Mouse (Mus musculus): Measurements from ENCODE around the gene Smpdl3b.
"Not testable (repeated sequence)": the region's sequence is repeated elsewhere in the genome, so short reads cannot be mapped to it uniquely, and the experiment has no call there.

Smpdl3b gene

GRCm38 (mm10) chr4:132756974-132757373, at the start of gene Smpdl3b:
Gene Smpdl3b, minus strand, starts transcription at chr4:132757252.
- in situ Hi-C loops (cut with MboI, MseI): no loop called here

GRCm38 (mm10) chr4:132806620-132807191, 49.7 kb upstream of the Smpdl3b start:
- in situ Hi-C loops (cut with MboI, MseI): no loop called here

GRCm38 (mm10) chr4:132805599-132806197, 48.6 kb upstream of the Smpdl3b start:
- in situ Hi-C loops (cut with MboI, MseI): no loop called here

- in situ Hi-C loops (cut with MboI, MseI): no loop called here
Observed at GRCm38 (mm10) chr4:132805146-132805545, 48.1 kb upstream of the Smpdl3b start.

- in situ Hi-C loops (cut with MboI, MseI): no loop called here
Observed at GRCm38 (mm10) chr4:132804331-132804730, 47.3 kb upstream of the Smpdl3b start.

- in situ Hi-C loops (cut with MboI, MseI): no loop called here
Observed at GRCm38 (mm10) chr4:132803876-132804275, 46.8 kb upstream of the Smpdl3b start.

GRCm38 (mm10) chr4:132803212-132803611, 46.2 kb upstream of the Smpdl3b start:
- in situ Hi-C loops (cut with MboI, MseI): no loop called here

- in situ Hi-C loops (cut with MboI, MseI): no loop called here
Observed at GRCm38 (mm10) chr4:132802171-132802637, 45.2 kb upstream of the Smpdl3b start.

GRCm38 (mm10) chr4:132801176-132802077, 44.4 kb upstream of the Smpdl3b start:
- in situ Hi-C loops (cut with MboI, MseI): no loop called here

- in situ Hi-C loops (cut with MboI, MseI): no loop called here
Observed at GRCm38 (mm10) chr4:132799845-132800244, 42.8 kb upstream of the Smpdl3b start.

GRCm38 (mm10) chr4:132798666-132799065, 41.6 kb upstream of the Smpdl3b start:
- in situ Hi-C loops (cut with MboI, MseI): not testable (repeated sequence)

- in situ Hi-C loops (cut with MboI, MseI): no loop called here
Observed at GRCm38 (mm10) chr4:132798028-132798427, 41.0 kb upstream of the Smpdl3b start.

GRCm38 (mm10) chr4:132797461-132797860, 40.4 kb upstream of the Smpdl3b start:
- in situ Hi-C loops (cut with MboI, MseI): no loop called here

GRCm38 (mm10) chr4:132796196-132796886, 39.3 kb upstream of the Smpdl3b start, which contains the start of gene Themis2:
Gene Themis2, minus strand, starts transcription at chr4:132796387.
- in situ Hi-C loops (cut with MboI, MseI): no loop called here

- in situ Hi-C loops (cut with MboI, MseI): no loop called here
Observed at GRCm38 (mm10) chr4:132795171-132795570, 38.1 kb upstream of the Smpdl3b start.

GRCm38 (mm10) chr4:132794760-132795159, 37.7 kb upstream of the Smpdl3b start:
- in situ Hi-C loops (cut with MboI, MseI): no loop called here

GRCm38 (mm10) chr4:132794028-132794427, 37.0 kb upstream of the Smpdl3b start:
- in situ Hi-C loops (cut with MboI, MseI): no loop called here

GRCm38 (mm10) chr4:132793322-132794004, 36.4 kb upstream of the Smpdl3b start:
- in situ Hi-C loops (cut with MboI, MseI): not testable (repeated sequence)

GRCm38 (mm10) chr4:132789731-132790130, 32.7 kb upstream of the Smpdl3b start:
- in situ Hi-C loops (cut with MboI, MseI): no loop called here

GRCm38 (mm10) chr4:132785228-132785627, 28.2 kb upstream of the Smpdl3b start:
- in situ Hi-C loops (cut with MboI, MseI): no loop called here

GRCm38 (mm10) chr4:132783732-132784131, 26.7 kb upstream of the Smpdl3b start:
- in situ Hi-C loops (cut with MboI, MseI): no loop called here

Measured in T-helper 2 cell (primary cell).